Mouse (Mus musculus) heart, postnatal 36 days (tissue): ENCODE measurements around the gene 9930022D16Rik. TPM values are rescaled to one million over a fixed set of nuclear protein-coding genes. Genes with fewer than 3 reads are reported as not detected.

Experiments
- DNase-seq, 2 experiments: peaks; one replicate each; pipeline ENCODE4 v3.0.0; 2021 to 2022
- intact Hi-C: fragments of 180-260 bp; cut with DNase I; formaldehyde crosslinking; loops from one replicate; pipeline ENCODE4 v1.15.1; 2025
- total RNA-seq, 2 experiments: library from RNA; stranded (reverse); gene quantifications; 2 replicates each; pipeline ENCODE4 v1.2.3; 2021

The 9930022D16Rik gene
- total RNA-seq, 2 experiments from 2014 or later: not detected

DNA sequence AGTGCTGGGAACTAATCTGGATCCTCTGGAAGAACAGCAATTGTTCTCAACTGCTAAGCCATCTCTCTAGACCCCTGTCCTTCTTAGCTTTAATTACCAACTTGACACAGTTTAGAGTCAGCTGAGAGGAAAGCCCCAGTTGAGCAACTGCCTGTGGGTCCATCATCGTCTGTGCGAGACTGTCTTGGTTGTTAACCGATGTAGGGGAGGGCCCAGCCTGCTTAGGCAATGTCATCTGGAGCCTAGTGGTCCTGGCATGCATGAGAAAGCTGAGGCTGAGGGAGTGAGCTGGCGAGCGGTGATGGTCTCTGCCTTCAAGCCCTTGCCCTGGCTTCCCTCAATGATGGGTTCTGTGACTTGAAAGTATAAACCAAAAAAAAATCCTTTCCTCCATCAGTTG, 1.1 kb downstream of the 9930022D16Rik start:
- intact Hi-C loops: no loop called here
- no peak for DNase-seq

GRCm38 (mm10) chr11:109416709-109417420, 3.1 kb downstream of the 9930022D16Rik start:
- intact Hi-C loops: no loop called here
- DNase-seq: no peak

GRCm38 (mm10) chr11:109417472-109418040, 3.8 kb downstream of the 9930022D16Rik start:
- intact Hi-C loops: no loop called here
- no peak for DNase-seq

- no peak for DNase-seq
- intact Hi-C loops: no loop called here
These were observed 5.7 kb downstream of the 9930022D16Rik start for GRCm38 (mm10) chr11:109419461-109419860.

DNA sequence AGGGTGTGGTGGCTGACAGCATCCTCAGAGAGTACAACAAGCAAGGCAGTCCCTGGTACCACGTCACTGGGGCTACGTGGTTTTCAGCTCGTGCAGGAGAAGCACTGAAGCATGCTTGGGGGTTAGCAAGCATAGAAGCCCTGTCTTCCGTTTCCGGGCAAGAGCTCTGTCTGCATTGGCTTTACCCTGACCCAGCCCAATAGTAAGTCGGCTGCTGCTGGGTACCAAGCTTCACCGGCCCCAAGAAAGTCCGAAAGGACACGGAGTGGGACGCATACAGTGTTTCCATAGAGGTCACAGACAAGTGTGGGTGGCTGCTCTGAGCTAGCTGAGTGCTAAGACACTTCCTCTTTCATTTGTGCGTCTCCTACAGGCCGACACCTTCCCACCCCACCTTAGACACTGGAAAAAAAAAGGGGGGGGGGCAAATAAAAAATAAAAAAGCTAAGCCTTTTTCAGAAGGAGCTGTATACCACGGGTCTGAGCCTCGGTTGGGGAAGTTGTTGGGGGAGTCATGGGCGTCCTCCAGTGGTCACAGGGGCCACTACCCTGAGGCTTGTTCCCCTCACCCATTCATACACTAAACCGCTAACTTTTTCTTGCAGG, 6.3 kb downstream of the 9930022D16Rik start:
- intact Hi-C loops: no loop called here
- no peak for DNase-seq

DNA sequence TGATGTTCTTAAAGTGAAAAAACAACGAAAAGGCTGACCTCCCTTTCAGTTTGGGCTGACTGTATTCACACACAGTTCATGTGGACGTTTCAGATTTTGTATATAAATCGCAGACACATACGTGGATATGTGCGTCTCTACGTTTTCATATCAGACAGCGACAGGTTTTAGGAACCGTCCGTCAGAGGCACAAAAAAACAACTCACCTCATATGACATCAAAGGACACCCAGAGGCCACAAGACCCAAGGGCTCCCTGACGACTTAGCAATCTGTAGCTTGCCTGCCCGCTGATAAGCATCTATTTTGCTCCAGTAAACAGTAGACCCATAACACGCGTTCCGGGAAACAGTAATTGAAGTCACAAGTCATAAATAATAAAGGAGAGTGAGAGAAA, 6.8 kb downstream of the 9930022D16Rik start:
- intact Hi-C loops: no loop called here

DNA sequence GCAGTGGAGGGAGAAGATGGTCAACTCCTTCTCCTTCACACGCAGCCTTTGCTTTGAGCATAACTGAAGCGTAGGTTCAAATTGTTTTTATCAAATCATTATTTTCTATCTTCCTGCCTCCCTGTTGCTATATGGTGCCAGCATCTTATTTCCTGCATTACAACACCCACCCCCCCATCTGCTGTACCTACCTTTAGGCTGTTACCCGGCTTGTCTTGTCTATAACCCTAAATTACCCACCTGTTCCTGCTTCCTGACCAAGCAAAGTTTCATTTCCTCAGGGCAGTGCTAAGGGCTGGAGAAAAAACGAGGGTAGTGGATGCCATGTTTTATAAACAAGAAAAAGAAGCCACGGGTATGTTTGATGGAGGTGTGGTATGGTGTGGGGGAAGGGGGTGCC, 7.5 kb downstream of the 9930022D16Rik start:
- intact Hi-C loops: no loop called here
- DNase-seq: no peak

More for the DNA sequence above, 6.8 kb downstream of the 9930022D16Rik start:
- DNase-seq: no peak

DNA sequence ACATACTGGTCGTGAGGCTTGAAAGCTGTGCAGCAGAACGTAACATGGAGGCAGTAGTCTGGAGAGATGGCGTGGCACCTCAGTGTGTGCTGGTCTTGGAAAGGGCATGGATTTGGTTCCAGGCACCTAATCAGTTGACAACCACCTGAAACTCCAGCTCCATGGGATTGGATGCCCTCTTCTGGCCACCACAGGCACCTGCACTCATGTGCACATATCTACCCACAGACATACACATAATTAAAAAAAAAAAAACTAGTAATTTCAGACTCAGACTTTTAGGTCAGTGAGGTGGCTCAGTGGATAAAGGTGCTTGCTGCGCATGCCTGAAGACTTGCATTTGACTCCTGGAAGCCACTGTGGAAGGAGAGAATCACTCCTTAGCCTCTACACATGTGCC, 8.5 kb downstream of the 9930022D16Rik start:
- intact Hi-C loops: no loop called here
- no peak for DNase-seq

DNA sequence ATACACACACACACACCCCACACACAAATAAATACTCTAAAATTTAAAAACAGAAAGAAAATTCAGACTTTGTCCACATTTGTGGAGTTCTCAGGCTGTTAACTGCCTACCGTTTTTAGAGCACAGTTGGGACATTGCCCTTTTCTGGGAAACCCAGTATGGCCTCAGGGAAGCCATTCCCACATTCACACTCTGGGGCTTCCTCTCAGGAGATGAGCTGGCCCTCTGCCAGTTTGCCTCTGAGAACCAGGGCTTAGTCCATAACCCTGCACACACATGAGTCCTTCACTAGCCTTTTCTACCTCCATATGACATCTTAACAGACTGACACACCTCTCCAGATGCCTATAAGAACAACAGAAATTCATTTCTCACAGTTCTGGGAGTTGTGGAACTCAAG, 9.6 kb downstream of the 9930022D16Rik start:
- no peak for DNase-seq
- intact Hi-C loops: no loop called here

DNA sequence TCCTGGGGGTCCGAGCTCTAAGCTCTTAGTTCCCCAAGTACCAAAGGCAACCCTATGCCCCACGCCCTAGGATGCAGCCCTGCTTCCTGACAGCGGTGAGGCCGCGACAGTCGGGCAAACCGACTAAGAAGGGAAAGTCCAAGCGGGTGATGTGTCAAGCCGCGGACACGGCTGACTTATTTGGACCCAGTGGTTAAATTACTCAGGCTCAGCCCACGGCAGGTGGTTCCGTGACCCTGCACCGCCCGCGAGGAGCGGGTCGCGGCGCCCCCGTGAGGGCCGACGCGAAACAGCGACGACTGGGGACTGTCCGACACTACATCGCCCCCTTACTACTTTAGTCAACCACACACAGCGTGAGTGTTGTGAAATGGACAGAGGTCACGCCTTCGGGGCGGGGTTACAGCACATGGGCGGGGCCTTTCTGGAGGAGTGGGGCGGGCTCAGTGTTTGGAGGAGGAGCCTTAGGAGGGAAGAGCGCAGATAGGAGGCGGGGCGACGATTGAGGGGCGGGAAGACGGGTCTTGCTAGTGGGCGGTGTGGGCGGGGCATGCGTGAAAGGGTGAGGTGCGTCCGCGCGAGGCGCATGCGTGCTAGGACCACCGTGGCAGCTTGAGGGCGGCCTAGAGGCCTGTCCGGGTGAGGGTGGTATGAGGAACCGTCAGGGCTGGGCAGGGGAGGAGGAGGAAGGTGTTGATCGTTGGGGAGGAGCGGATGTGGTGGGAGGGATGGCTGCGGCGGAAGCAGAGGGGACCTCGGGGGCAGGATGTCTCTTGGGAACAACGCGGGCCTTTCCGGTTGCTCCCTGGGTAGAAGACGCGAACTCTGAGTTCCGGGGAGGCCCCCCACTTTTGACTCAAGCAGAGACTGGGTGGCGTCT, 11.9 kb downstream of the 9930022D16Rik start, which contains the start of gene Amz2:
Amz2 (plus strand) TSS at position 555 of the 880 bp plus-strand sequence.
- intact Hi-C loops: loop anchor here (1.0 to 5.0 kb wide), 4 partner anchors 62 to 178 kb away; no protein-coding TSS in a partner anchor
- peak; percentile 99 to 100 for DNase-seq

- DNase-seq: no peak
- intact Hi-C loops: loop anchor here (2.0 to 5.0 kb wide), 2 partner anchors 73 to 179 kb away; no protein-coding TSS in a partner anchor
These were observed 12.5 kb downstream of the 9930022D16Rik start for GRCm38 (mm10) chr11:109426272-109426586.

DNA sequence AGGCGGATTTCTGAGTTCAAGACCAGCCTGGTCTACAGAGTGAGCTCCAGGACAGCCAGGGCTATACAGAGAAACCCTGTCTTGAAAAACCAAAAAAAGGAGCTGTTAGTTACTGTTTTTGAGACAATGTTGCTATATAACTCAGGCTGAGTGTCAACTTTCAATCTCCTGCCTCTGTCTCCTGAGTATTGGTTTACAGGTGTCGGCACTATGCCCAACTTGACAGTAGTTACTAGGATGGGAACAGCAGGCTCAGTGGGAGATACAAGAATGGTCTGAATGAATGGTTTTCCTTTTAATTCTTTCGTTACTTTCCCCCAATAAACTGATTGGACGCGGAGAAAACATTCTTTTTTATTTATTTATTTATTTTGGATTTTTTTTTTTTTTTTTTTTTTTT, 13.6 kb downstream of the 9930022D16Rik start:
- intact Hi-C loops: loop anchor here (2.0 to 5.0 kb wide), 2 partner anchors 71 to 180 kb away; no protein-coding TSS in a partner anchor
- DNase-seq: no peak

DNA sequence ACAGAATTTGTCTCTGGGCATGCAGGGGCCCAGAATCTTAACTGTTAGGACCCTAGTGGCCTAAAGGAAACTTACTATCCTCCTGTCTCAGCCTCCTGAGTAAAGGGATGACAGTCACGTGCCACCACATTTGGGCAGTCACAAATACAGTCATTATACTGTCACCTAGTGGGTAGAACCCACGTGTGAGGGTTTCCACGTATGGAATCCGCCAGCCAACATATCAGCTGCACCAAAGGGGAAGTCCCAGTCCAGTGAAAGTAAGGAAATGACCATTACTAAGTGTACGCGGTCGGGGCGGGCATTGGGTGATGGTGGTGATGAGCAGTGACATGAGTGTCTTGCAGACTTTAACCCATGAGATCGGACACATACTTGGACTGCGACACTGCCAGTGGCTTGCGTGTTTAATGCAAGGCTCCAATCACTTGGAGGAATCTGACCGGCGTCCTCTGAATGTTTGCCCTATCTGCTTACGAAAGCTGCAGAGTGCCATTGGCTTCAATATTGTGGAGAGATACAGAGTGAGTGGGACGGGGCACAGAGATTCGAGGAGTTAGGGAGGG, 20.6 kb downstream of the 9930022D16Rik start:
- intact Hi-C loops: no loop called here

GRCm38 (mm10) chr11:109436889-109437288, 23.2 kb downstream of the 9930022D16Rik start:
- DNase-seq: no peak
- intact Hi-C loops: no loop called here

More for the DNA sequence above, 20.6 kb downstream of the 9930022D16Rik start:
- DNase-seq: no peak

DNA sequence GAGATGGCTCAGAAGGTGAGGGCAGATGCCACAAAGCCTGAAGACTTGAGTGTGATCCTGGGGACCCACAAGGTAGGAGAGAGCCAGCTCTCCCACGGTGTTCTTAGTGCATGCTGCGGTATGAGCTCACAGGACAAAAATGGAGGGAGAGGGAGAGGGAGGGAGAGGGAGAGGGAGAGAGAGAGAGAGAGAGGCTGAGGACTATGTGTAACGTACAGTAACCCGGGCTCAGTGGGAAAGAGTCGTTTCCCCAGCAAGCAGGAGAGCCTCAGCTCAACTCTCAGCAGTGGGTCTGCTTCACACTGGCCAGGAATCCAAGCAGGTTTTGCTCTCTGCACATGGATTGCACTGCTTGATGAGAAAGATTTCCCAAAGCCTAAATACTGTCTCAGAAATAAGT, 25.5 kb downstream of the 9930022D16Rik start:
- intact Hi-C loops: no loop called here
- no peak for DNase-seq

DNA sequence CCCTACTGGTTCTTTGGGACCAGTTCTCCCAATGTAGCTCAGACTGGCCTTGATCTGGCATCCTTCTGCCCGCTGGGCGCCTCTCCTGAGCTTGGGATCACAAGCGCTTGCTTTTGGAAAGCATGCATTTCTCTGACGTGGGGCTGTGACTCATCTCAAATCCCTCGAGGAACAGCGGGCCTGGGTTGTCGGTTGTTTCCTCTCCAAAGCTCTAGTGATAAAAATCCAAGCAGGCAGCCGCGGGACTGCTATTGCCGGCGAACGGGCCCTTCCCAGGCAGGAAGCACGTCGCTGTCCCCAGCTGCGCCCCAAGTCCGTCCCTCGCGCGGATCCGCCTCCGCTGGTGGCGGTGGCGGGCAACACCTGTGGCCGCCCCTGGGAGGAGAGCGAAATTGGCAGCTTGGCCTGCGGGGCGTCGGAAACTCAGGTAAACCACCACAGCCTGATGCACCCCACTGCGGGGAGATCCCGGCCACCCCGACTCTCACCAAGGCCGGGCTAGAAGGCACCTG, 26.2 kb downstream of the 9930022D16Rik start:
- intact Hi-C loops: loop anchor here (5.0 kb wide), 1 partner anchor 827 kb away; no protein-coding TSS in a partner anchor

GRCm38 (mm10) chr11:109440641-109441040, 26.9 kb downstream of the 9930022D16Rik start:
- intact Hi-C loops: loop anchor here (5.0 kb wide), 1 partner anchor 827 kb away; no protein-coding TSS in a partner anchor
- DNase-seq: no peak

More for the DNA sequence above, 26.2 kb downstream of the 9930022D16Rik start:
- peak; percentile 80 to 82 for DNase-seq

DNA sequence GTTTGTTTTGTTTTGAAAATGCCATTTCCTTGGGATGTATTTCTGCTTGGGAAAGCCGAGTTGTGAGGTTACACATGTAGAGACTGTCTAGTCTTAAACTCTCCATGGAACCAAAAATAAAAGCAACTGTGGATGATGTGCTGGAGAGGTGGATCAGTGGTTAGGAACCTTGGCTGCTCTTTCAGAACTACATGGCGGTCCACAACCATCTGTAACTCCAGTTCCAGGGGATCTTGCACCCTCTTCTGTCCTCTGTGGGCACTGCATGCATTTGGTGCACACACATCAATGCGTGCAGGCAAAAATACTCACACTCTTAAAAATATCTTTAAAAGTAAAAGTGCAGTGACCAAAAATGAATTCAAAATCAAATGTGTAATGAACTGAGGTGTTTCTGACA, 27.4 kb downstream of the 9930022D16Rik start:
- DNase-seq: peak in 1 of 2 experiments; percentile 36
- intact Hi-C loops: loop anchor here (5.0 kb wide), 1 partner anchor 826 kb away; no protein-coding TSS in a partner anchor

DNA sequence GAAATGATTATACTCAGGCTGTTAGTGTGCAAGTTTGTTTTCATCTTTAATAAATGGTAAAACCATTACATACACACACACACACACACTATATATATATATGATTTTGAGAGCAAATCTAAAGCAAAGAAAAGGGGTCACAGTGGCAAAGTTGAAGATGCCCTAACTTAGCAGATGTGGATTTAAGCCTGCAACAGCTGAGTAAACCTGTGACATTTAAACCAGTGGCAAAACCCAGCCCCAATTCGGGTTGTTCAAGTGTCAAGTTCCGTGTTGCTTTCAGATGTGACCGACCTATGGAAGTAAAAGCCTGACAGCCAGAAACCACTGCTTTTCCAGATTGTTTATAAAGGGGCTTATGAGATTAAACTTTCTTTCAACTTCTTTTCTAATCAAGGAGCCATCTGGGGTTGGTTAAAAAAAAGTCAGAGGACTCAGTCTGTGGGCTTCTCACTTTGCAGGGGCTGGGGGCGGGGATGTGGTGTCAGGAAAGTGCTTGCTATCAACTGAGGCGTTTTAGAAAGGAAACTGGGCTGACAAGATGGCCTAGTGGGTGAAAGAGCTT, 28.5 kb downstream of the 9930022D16Rik start:
- no peak for DNase-seq
- intact Hi-C loops: loop anchor here (5.0 kb wide), 1 partner anchor 825 kb away; no protein-coding TSS in a partner anchor
